Mouse (Mus musculus): ENCODE data around the gene Tor4a.
A peak's percentile ranks its signal among the peaks of the same experiment; 100 is the strongest.

Gene Tor4a

GRCm38 (mm10) chr2:25187841-25188240, 8.8 kb downstream of the Tor4a start:
- DNase-seq (ENCODE audit: low read depth, low spot score), result no peak

DNA sequence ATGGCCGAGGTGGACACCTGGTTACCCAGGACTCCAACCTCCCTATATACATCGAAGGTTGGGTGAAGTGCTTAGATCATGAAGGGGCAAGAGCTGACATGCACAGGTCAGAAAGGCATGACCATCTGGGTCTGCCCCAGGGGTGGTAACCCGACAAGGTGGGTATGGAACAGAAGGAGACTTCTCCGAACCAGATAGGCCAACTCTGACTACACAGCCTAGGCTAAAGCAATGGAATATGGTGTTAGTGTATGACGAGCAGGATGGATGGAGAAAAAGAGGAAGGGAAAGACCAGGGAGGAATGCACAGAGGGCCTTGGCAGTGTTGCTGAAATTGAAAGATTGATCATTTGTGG, 10.1 kb downstream of the Tor4a start:
- DNase-seq (ENCODE audit: low read depth, low spot score), result no peak

GRCm38 (mm10) chr2:25185625-25186574, 10.8 kb downstream of the Tor4a start:
- no peak for DNase-seq (ENCODE audit: low read depth, low spot score)

DNA sequence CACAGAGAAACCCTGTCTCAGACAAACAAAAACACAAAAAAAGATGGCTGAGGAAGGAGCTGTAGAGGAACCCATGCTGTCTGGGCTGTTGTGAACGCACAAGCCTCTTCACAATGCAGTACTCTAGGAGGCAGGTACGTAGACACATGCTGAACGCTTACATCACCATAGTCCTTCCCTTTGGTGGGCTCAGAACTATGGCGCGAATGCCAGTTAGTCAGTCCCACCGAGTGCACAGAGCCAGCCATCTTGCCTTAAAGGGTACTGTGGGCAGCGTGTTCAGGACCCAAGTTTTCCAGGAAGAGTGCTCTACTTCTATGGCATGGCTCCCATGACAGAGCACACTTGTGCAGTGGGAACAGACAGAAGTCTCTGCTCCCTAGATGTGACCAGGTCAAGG, 12.2 kb downstream of the Tor4a start:
- DNase-seq (ENCODE audit: low read depth, low spot score), result no peak

DNA sequence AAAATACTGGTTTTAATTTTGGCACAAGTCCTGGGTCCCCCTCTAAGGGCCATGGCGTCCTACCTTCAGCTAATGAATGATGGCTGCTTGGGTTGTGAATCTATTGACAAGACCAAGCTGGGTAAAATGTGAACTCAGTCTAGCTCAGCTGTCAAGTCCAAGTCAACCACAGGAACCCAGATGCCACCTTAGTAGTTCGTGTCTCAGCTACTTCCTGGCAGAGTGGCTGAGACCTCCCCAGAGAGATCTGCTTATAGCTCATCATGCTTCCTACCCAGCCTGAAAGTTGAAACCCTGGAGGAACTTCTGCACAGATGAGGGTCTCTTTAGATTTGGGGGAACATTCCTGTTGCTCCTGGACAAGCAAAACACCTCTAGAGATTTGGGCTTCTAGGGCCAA, 13.3 kb downstream of the Tor4a start:
- no peak for DNase-seq (ENCODE audit: low read depth, low spot score)

- no peak for DNase-seq (ENCODE audit: low read depth, low spot score)
These were observed 14.0 kb downstream of the Tor4a start for GRCm38 (mm10) chr2:25182664-25183063.

GRCm38 (mm10) chr2:25181891-25182397, 14.7 kb downstream of the Tor4a start:
- no peak for DNase-seq (ENCODE audit: low read depth, low spot score)

- no peak for DNase-seq (ENCODE audit: low read depth, low spot score)
These were observed 15.5 kb downstream of the Tor4a start for GRCm38 (mm10) chr2:25180973-25181890.

- DNase-seq (ENCODE audit: low read depth, low spot score), result peak; percentile 57
These were observed 16.2 kb downstream of the Tor4a start, which contains the start of gene Nrarp for GRCm38 (mm10) chr2:25180478-25180903. Gene Nrarp (plus strand): TSS chr2:25180758.

DNA sequence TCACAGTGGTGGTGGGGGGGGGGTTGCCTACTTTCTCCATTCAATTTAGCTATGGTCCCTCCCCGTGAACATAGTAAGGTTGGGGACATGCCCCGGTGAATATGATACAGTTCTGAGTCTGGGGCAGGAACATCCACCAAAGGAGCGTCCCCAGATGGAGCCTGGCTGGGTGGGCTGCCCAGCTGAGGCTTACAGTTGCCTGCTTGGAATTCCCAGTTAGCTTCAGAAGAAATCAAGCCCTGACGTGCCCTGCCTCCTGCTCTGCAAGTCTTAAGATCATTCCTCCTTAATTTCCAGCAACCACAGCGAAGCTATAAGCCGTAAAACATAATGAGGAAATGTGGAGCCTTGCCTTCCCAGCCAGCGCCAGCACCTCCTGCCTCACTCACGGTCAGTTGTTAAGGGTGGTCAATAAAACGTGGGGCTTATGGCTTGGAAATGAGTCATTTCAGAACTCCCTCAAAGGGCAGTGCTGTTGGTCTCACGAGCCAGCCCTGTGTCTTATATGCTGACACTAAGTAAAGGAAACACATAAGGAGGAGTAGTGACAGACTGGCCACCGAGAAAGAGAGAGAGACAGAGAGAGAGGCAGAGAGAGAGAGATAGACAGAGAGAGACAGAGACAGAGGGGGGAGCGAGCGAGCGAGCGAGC, 17.0 kb downstream of the Tor4a start:
- DNase-seq (ENCODE audit: low read depth, low spot score), result no peak

- DNase-seq (ENCODE audit: low read depth, low spot score), result no peak
These were observed 18.3 kb downstream of the Tor4a start for GRCm38 (mm10) chr2:25178285-25178972.

GRCm38 (mm10) chr2:25177685-25178084, 19.0 kb downstream of the Tor4a start:
- no peak for DNase-seq (ENCODE audit: low read depth, low spot score)

DNA sequence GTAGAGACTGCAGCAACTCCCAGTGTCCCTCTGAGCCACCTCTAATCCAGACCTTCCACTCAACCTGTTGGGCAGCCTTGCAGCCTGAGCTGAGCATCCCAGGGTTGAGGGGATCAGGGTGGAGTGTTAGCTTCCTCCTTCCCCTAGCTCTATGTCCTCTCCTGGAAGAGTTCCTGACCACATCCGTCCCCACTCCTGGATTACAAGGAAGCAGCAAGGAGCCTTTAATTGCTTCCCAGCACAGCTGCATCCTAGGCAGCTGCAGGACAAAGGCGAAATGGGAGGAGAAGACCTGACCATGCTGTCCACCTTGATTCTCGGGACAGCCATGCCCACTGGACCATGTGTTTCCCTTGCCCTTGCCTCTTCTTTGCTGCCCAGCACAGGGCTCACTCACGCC, 19.6 kb downstream of the Tor4a start:
- no peak for DNase-seq (ENCODE audit: low read depth, low spot score)

GRCm38 (mm10) chr2:25176573-25176972, 20.1 kb downstream of the Tor4a start:
- DNase-seq (ENCODE audit: low read depth, low spot score), result no peak

DNA sequence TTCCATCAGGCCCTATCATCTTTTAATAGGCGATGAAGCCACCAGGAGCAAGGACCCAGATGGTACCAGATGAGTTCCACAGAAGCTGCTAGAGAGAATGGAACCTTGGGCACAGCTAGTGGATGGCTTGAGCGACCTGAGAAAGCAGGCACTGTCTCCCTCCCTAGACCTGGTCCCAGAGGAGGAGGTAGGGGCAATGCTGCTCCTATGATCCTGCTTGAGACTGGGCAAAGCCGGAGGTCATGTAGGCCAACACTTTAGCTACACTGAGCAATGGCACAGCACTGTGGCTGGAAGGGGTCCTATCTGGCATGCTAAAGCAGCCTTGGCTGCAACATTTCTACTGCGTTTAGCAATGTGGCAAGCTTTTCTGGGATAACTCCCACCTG, 21.0 kb downstream of the Tor4a start:
- DNase-seq (ENCODE audit: low read depth, low spot score), result no peak

- no peak for DNase-seq (ENCODE audit: low read depth, low spot score)
These were observed 21.6 kb downstream of the Tor4a start for GRCm38 (mm10) chr2:25174866-25175689.

DNA sequence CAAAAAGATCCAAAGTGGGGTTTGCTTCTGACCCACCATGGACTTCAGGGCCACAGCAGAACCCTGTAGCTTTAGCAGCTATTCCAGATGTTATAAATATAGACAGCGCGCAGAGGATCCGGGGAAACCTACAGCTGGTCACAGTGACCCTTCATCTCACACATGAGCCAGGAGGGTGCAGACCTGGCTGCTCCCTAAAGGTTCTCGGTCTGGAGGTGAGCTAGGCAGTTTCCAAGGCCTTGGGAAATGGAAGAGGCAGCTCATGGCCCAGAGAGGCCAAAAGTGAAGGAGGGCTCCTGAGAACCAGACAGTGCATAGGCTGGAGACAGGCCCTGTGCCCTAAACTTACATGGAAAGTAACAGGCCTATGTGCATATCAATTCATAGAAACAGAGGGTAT, 22.9 kb downstream of the Tor4a start:
- no peak for DNase-seq (ENCODE audit: low read depth, low spot score)

- DNase-seq (ENCODE audit: low read depth, low spot score), result no peak
These were observed 24.1 kb downstream of the Tor4a start for GRCm38 (mm10) chr2:25172629-25173028.

GRCm38 (mm10) chr2:25171769-25172153, 24.9 kb downstream of the Tor4a start:
- DNase-seq (ENCODE audit: low read depth, low spot score), result no peak

GRCm38 (mm10) chr2:25171101-25171768, 25.5 kb downstream of the Tor4a start:
- no peak for DNase-seq (ENCODE audit: low read depth, low spot score)
